Mouse (Mus musculus) cortical plate, adult 2 months (tissue): ENCODE results near the gene Vegfa. TPM values are rescaled to one million over a fixed set of nuclear protein-coding genes. Genes with fewer than 3 reads are reported as not detected.

ENCODE experiments used
- H3K27ac ChIP-seq: fragments of 200-500 bp; 2 replicates; pipeline ENCODE4 v1.5.1; 2012; ENCODE audit warnings: low read length, control low read depth, inconsistent platforms; ENCODE audit not compliant: insufficient read depth
- H3K4me1 ChIP-seq: fragments of 200-500 bp; 2 replicates; pipeline ENCODE4 v1.6.1; 2011; ENCODE audit warnings: low read length; ENCODE audit not compliant: control insufficient read depth, insufficient read depth
- H3K4me3 ChIP-seq: fragments of 200-500 bp; 2 replicates; pipeline ENCODE4 v1.5.1; 2011; ENCODE audit warnings: mild to moderate bottlenecking, low read length, control low read depth; ENCODE audit not compliant: insufficient read depth
- CTCF ChIP-seq: fragments of 200-500 bp; IDR thresholded peaks from 2 replicates; pipeline ENCODE4 v1.5.1; 2011; ENCODE audit warnings: mild to moderate bottlenecking, control low read depth, low read length; ENCODE audit not compliant: insufficient read depth; ENCODE audit errors: extremely low read depth
- POLR2A ChIP-seq: fragments of 200-500 bp; IDR thresholded peaks from 2 replicates; pipeline ENCODE4 v1.6.1; 2011; ENCODE audit warnings: mild to moderate bottlenecking, low read length, control low read depth; ENCODE audit not compliant: insufficient read depth; ENCODE audit errors: extremely low read depth
- polyA plus RNA-seq: library from polyadenylated mRNA; depleted of rRNA; stranded (reverse); fragments of >200 nt; gene quantifications from 2 replicates; pipeline ENCODE4 v1.2.3, GENCODE M21; 2012

Gene Vegfa
- polyA plus RNA-seq, 1 experiment = 138 TPM

- H3K4me1 ChIP-seq = peaks cover 3% of the 10 kb centered on the region; the same call in 1 of the 2 replicates
- peak overlapping the region; percentile 77 for H3K4me3 ChIP-seq
- H3K27ac ChIP-seq = peak overlapping the region; percentile 22; the same call in 1 of the 2 replicates
- TF ChIP-seq POLR2A = no peak
- TF ChIP-seq CTCF = no peak
Measured at GRCm38 (mm10) chr17:46029554-46030207, 2.5 kb downstream of the Vegfa start.

- TF ChIP-seq POLR2A = no peak
- TF ChIP-seq CTCF = no peak
- peak overlapping the region; percentile 77 for H3K4me3 ChIP-seq
- H3K4me1 ChIP-seq = peaks cover 3% of the 10 kb centered on the region; the same call in 1 of the 2 replicates
- H3K27ac ChIP-seq = peak overlapping the region; percentile 22; the same call in 1 of the 2 replicates
Measured at GRCm38 (mm10) chr17:46029052-46029553, 3.1 kb downstream of the Vegfa start.

DNA sequence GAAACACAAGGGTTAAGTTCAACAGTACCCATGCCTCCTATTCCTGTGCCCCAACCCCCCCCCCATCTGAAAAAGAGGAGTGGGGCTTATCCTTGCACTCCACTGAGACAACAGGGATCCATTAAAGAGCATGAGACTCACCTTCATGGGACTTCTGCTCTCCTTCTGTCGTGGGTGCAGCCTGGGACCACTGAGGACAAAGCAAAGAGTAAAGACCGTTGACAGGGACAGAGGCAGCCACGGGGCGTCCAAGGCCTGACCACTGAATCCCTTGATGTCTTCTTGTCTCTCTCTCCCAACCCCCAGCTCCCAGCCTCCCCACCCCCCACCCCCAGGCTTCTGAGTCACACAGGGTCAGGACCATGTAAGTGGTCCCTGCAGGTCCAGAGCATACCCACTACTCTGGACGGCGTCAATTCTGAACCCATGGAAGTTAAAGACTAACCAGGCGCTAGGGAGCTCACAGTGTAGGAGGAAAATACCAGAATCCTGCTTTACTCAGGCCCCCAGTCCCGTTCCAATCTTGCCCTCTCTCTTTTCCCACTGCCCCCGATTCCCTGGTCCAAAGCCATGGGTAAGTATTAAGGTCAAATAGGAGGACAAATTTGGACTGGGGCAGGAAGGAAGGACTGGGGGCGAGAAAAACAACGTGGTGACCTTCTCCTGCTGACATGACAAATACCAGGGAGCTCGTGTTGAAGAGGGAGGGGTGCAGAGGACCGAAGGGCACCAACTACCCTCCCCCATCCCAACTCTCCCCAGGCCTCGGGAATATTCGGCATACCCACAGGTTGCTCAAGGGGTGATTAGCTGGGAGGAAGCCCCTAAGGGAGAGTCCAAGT, 3.7 kb downstream of the Vegfa start:
- Histone ChIP-seq H3K4me3 (peak overlapping the region; percentile 77; the same call in 1 of the 2 replicates), H3K4me1 (peaks cover 3% of the 10 kb centered on the region; the same call in 1 of the 2 replicates), H3K27ac (peak overlapping the region; percentile 22; the same call in 1 of the 2 replicates)
- TF ChIP-seq POLR2A (no peak), CTCF (no peak)

- Histone ChIP-seq H3K4me3 (no peak overlapping the region), H3K4me1 (peaks cover 3% of the 10 kb centered on the region; the same call in 1 of the 2 replicates), H3K27ac (no peak overlapping the region)
- TF ChIP-seq CTCF (peak; percentile 49), POLR2A (no peak)
Measured at GRCm38 (mm10) chr17:46027066-46027917, 4.9 kb downstream of the Vegfa start.

- Histone ChIP-seq H3K4me1 (peaks cover 3% of the 10 kb centered on the region; the same call in 1 of the 2 replicates), H3K4me3 (no peak overlapping the region), H3K27ac (no peak overlapping the region)
- TF ChIP-seq POLR2A = no peak
- no peak for TF ChIP-seq CTCF
Measured at GRCm38 (mm10) chr17:46025927-46026668, 6.1 kb downstream of the Vegfa start.

DNA sequence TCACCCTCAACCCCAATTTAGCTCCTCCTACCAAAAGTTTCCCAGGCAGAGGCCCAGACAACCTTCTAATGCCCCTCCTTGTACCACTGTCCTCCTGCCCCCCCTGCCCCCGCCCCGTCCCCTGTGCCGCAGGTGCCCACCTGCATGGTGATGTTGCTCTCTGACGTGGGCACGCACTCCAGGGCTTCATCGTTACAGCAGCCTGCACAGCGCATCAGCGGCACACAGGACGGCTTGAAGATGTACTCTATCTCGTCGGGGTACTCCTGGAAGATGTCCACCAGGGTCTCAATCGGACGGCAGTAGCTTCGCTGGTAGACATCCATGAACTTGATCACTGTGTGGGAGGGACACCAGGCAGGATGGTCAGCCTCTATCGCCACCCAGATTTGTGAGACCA, 7.0 kb downstream of the Vegfa start:
- no peak for TF ChIP-seq CTCF
- TF ChIP-seq POLR2A = no peak
- H3K4me1 ChIP-seq = peaks cover 3% of the 10 kb centered on the region; the same call in 1 of the 2 replicates

DNA sequence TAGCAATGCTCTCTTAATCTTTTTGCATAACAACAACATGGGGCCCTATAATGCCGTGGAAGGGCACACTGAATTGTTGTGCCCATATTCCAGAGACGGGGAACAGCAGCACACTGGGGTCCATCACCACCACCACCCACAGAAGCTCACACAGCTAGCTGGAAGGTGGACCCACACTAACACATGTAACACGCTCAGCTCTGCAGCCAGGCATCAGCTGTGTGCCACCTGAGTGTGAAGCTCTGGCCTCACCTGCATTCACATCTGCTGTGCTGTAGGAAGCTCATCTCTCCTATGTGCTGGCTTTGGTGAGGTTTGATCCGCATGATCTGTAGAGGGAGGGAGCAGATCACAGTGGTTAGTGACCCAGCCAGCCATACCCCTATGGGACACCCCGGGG, 8.0 kb downstream of the Vegfa start:
- Histone ChIP-seq H3K27ac (no peak overlapping the region), H3K4me1 (peaks cover 2% of the 10 kb centered on the region; the same call in 1 of the 2 replicates), H3K4me3 (no peak overlapping the region)
- TF ChIP-seq POLR2A (no peak), CTCF (no peak)

More for the DNA sequence above, 7.0 kb downstream of the Vegfa start:
- Histone ChIP-seq H3K4me3 (no peak overlapping the region), H3K27ac (no peak overlapping the region)

- H3K4me1 ChIP-seq = no peaks in the 10 kb centered on the region
- no peak overlapping the region for H3K27ac ChIP-seq
- TF ChIP-seq POLR2A (no peak), CTCF (no peak)
- no peak overlapping the region for H3K4me3 ChIP-seq
Measured at GRCm38 (mm10) chr17:46023572-46023971, 8.6 kb downstream of the Vegfa start.
